Mouse (Mus musculus): ENCODE data around the gene Psen2.

Psen2 gene

DNA sequence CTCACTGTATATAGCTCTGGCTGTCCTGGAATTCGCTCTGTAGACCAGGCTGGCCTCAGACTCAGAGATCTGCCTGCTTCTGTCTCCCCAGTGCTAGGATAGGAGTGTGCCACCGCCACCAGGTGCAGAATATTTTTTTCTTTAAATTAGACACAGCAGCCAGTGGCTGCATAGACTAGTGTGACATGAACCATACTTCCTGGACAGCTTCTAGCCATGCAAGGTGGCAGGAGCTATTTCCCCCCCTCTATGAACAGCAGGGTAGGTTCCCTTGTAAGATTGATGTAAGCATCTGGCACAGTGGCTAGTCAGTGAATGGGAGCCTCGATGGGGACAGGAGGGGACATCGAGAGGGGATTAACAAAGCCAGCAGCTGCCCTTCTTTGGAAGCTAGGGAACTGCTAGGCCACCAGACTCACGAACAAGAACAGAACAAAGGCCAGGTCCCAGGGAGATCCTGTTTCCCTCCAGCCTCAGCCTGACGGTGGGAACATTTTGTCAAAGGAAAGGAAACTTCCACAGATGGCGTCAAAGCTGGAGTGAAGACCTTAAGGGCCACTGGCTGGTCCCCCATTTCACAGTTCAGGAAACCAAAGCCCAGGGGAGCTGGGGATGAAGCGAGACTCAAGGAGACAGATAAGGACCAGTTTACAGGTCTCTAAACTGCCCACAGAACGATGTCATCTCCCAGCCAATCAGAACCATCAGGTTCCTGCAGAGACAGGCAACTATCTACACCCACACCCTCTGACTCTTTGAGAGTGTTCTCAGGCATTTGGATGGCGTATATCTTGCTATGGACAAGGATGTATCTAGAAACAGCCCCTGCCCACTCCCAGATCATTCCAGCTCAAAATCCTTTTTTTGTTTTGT, 11.8 kb downstream of the Psen2 start:
- no peak for ATAC-seq (ENCODE audit: insufficient number of reproducible peaks, low FRiP score, low TSS enrichment)

DNA sequence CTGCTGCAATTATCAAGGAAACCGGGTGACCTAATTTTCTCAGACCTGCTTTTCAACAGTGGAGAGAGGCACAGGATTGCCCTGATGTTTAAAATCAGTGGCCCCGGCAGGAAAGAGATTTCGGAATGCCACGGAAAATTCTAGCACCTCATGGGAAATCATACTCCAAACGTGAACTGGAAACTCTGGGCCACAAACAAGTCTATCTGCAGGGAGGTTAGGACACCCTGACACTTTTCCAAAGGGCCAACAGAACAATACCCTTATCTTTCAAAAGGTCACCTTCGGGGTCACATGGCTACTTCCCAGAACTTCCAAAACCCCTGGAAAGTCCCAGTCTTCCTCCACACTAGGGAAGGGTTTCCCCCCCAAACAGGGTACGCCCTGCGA, 12.8 kb downstream of the Psen2 start:
- ATAC-seq (ENCODE audit: insufficient number of reproducible peaks, low FRiP score, low TSS enrichment), result no peak

DNA sequence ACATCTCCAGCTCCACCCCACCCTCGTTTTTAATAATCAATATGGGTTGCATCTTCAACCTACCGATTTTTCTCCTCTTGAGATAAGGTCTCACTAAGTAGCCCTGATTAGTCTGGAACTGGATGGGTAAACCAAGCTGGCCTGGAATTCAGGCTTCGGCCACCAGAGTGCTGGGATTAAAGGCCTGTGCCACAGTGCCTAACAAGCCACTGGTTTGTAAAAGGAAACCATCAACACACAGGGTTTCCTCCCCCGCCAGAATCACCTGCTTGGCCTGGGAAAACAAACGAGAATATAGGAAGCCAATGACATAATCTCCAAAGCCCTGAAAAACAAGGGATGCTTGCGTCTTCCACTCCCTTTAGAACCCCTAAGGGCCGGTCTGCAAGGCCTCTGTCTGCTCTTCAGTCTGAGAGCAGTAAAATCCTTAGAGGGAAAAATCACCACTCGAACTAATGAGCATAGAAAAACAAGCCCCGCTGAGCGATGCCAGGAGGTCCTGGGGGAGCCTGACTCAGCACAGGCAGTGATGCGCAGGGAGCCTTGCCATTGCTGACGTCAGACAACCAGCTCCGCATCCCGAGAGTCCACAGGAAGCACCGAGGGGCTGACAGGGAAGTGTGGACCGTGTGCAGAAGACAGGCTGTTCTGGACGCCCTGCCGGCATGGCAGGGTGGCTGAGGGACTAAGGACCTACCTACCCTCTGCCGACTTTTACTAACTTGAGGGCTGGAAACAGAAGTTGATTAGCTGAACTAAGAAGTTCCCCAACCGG, 13.4 kb downstream of the Psen2 start:
- ATAC-seq (ENCODE audit: insufficient number of reproducible peaks, low FRiP score, low TSS enrichment), result peak; percentile 72

DNA sequence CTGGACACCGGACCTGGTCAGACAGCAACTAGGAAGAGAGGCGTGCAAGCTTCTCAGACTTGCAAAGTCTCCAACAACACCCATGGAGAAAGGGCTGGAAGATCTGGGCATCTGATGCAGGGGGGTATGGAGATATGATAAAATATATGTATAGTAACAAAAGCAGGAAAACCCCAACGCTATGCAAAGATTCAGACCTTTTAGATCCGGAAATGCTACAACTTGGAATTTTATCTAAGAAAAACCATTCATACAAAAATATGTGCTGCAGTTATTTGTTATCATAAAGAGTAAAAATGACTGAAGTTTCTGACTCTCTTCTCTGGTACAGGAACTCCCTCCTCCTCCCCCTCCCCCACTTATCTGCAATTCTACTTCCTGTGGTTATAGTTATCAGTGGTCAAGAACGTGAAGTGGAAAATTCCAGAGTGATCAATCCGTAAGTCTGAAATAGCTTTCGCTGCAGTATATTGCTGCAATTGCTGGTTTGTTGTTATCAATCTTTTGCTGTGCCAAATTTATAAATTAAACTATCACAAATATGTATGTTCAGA, 14.6 kb downstream of the Psen2 start:
- no peak for ATAC-seq (ENCODE audit: insufficient number of reproducible peaks, low FRiP score, low TSS enrichment)

DNA sequence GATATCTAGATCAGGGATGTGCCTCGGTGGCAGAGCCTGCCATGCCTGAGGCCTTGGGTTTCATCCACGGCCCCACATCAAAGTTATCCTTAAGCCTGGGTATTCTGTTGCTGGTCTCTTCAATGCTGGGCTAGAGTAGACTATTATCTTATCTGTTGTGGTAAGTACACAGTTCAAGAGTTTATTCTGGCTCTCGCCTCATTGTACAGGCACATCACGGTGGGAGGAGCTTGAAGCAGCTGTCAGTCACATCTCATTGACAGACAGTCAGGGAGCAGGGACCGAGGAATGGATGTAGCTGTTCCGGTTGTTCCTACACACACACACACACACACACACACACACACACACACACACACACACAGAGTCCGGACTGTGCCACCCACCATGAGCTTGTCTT, 15.3 kb downstream of the Psen2 start:
- no peak for ATAC-seq (ENCODE audit: insufficient number of reproducible peaks, low FRiP score, low TSS enrichment)

DNA sequence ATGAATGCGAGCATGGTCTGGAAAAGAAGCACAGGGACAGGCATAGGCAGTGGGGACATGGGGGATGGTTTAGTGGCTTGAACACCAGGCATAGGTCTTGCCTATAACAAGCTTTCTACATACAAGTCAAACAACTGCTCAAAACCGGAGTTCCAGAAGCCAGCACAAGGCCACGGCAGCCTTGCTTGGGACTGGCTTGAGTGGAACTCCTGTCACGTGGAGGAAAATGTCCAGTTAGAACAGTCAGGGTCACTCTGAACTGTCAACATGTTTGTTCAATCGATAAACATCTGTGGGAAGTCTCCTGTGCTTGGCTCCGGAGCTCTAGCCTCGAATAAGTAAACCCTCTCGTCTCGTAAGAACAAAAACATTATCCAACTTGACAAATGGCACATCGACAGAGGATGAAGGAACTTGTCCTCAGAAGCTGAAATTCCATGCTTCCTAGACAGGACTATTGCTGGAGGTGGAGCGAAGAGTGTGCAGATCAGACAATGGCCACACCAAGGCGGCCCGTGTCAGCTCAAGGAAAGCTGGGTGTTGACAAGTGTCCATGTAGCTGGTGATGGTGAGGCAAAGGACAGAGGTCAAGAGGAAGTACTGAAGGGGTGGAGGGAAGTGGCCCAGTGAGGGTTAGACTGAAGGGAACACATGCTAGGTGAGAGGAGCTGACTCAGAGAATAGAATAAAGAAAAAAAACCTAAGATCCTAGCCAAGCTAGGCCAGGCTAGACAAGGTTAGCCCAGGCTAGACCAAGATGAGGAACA, 17.3 kb downstream of the Psen2 start:
- ATAC-seq (ENCODE audit: insufficient number of reproducible peaks, low FRiP score, low TSS enrichment), result no peak

DNA sequence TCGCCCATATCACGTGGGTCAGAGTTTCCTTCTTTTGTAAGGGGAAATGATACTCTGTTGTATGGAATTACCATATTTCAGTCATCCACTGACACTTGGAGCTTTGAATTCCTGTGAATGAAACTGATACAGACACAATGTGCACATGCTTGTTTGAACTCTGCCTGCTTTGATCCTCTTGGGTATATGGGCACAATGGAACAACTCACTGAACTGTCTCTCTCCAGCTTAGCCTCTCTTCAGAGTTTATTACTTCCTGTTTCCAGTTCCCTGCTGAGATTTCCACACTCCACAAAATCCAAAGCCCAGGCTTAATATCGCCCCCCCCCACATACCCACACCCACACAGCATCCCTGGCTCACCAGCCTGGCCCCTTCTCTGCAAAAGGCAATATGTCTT, 31.5 kb downstream of the Psen2 start:
- ATAC-seq (ENCODE audit: insufficient number of reproducible peaks, low FRiP score, low TSS enrichment), result no peak

DNA sequence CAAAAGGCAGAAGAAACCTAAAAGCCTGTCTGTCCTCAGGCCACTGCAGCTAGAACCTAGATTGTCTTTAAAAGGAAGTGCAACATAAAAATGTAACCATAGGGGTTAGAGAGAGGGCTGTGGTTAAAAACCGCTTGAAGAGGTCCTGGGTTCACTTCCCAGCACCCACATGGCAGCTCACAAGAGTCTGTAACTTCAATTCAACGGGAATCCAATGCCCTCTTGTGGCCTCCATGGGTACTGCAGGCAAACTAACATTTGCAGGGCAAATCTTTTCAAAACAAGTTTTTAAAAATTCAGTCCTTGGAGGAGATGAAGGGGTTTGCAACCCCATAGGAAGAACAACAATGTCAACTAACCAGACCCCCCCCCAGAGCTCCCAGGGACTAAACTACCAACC, 32.7 kb downstream of the Psen2 start:
- no peak for ATAC-seq (ENCODE audit: insufficient number of reproducible peaks, low FRiP score, low TSS enrichment)

DNA sequence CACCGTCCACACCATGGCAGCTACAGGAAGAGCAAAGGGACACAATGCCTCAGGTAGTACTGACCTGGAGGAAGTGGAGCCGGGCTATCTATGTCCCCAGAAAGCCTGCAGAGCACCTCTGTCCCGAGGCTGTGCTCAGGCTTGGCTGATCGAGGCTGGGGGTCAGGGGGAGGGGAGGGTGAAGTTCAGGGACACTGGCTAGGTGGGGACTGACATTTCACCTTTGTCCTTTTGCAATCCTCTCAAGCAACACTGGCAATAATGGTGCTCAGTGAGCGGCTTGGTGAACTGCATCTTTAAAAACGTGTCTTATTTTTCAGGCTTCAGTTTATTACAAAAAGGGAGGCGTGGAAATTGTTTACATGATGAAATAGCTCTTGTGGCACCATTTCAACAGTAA, 33.3 kb downstream of the Psen2 start:
- no peak for ATAC-seq (ENCODE audit: insufficient number of reproducible peaks, low FRiP score, low TSS enrichment)

DNA sequence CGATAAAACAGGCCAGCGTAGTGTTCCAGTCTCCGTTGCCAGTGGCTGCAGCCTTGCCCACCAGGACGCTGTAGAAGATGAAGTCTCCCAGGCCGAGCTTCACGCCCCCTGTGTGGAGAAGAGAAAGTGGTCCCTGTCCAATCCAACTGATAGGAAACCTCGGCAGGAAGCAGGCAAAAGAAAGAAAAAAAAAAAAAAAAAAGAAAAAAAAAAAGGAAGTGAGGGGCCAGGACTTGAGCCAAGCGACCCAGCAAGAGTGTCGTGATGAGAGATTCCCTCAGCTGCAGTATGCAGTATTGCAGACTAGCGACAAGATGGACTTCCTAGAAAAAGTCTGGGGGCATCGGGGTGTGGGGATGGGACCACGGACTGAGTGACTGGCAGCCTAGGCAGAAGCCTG, 34.4 kb downstream of the Psen2 start:
- no peak for ATAC-seq (ENCODE audit: insufficient number of reproducible peaks, low FRiP score, low TSS enrichment)

DNA sequence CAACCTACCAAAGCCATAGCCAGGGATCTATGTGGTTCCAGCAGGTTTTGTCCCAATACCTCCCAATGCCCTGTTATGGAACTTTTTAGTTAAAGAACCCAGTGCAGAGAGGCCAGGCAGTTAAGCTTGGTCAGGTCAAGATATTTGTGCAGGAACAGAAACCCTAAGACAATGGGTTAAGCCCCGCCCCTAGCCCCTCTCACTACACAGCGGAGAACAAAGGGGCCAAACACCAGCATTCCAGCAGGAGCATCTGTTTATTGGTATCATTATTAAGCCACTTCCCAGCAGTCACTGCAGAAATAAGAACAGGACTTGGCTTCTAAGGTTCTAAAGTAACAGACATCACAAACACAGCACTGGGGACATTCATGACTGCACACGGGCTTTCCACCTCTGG, 36.5 kb downstream of the Psen2 start:
- no peak for ATAC-seq (ENCODE audit: insufficient number of reproducible peaks, low FRiP score, low TSS enrichment)

DNA sequence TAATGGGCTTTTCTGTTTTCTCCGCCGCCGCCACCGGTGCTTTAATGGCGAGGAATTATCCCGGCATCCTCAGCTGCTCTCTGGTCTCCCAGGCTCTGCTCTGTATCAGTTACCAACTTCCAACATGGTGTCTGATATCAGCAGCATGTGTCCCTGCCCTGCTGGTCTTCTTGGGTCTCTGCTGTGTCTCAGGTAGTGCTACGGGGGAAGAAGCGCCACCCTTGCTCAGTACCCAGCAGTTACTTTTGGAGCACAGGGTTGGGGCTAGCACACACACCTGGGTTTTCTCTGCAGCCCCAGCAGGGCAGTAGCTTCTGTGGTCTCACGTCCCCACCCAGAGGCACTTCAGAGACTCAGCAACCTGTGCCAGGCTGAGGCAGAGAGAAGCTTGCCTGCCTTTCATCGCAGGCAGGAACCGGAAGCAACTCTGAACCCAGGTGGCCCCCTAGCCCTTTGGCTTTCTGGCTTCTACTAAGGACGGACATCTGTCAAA, 37.0 kb downstream of the Psen2 start:
- ATAC-seq (ENCODE audit: insufficient number of reproducible peaks, low FRiP score, low TSS enrichment), result peak; percentile 50

DNA sequence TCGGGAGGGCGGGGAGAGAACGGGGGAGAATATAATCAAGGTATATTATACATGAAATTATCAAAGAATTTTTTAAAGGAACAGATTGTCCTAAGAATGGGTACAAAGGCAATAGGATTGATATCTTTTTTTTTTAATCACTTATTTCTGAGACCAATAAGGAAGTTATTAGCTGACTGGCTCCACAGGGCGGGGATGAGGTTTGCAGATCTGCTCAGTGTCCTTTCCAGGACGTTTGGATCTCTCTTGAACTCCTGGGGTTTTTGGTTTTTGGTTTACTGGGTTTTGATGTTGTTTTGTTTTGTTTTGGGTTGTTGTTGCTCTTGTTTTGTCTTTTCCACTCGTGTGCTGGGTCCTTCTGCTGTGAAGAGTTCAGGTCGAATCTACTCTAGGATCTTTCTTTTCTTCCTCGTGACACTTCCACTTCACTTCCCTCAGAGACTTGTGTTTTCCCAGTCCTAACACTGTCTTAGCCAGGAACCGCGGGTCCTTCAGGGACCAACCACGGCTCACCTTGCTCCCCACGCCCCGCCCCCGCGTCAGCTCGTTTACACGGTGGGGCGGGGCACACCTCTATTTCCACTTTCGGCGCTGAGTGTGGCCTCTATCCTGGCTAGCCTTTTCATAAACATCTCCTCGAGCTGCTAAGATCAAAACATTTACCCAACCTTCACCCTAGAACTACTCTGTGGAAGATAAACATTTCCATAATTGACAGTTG, 37.6 kb downstream of the Psen2 start:
- peak; percentile 80 for ATAC-seq (ENCODE audit: insufficient number of reproducible peaks, low FRiP score, low TSS enrichment)

DNA sequence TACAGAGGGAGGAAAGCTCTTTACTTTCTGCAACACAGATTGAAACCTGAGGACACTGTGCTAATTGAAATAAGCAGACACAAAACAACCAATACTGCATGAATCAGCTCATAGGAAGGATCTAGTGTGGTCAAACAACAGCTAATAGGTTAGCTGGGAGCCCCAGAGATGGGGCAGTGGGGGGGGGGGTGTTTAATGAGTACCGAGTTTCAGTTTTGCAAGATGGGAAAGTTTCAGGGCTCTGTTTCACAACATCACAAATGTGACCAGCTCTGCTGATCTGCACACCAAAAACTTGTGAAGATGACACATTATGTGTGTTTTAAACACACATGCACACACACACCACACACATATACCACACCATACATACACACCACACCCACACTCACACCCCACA, 41.2 kb downstream of the Psen2 start:
- ATAC-seq (ENCODE audit: insufficient number of reproducible peaks, low FRiP score, low TSS enrichment), result no peak

DNA sequence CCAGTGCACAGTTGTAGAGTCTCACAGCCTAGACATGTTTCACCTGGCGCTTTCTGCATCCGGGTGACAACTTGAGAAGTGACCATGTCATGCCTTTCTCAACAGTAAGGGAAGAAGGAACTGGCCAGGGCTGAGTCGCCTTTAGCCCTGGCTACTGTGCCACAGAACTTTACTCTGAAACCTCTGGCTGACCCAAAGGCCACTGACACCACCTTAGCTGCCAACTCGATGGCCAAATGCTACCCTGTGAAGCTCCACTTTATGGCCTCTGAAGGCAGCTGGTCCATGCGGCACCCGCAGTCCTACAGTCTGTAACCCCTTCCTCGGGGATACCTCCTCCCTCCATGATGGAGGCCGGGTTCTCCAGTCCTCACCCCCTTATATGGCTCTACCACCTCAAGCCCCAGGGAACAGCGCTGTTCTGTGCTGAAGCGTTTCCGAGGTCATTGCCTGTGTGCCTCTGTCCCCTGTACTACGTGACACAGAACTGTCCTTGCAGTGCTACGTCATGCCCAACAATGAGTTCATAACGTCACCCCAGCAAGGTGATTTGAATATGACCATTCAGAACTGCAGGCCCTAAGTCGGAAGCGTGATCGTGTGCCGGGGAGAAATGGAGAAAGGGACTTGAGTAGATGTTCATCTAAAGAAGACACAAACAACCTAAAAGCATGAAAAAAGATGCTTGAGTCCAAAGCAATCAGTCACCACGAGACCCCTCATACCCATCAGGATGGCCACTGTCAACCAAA, 42.3 kb downstream of the Psen2 start:
- ATAC-seq (ENCODE audit: insufficient number of reproducible peaks, low FRiP score, low TSS enrichment), result no peak

DNA sequence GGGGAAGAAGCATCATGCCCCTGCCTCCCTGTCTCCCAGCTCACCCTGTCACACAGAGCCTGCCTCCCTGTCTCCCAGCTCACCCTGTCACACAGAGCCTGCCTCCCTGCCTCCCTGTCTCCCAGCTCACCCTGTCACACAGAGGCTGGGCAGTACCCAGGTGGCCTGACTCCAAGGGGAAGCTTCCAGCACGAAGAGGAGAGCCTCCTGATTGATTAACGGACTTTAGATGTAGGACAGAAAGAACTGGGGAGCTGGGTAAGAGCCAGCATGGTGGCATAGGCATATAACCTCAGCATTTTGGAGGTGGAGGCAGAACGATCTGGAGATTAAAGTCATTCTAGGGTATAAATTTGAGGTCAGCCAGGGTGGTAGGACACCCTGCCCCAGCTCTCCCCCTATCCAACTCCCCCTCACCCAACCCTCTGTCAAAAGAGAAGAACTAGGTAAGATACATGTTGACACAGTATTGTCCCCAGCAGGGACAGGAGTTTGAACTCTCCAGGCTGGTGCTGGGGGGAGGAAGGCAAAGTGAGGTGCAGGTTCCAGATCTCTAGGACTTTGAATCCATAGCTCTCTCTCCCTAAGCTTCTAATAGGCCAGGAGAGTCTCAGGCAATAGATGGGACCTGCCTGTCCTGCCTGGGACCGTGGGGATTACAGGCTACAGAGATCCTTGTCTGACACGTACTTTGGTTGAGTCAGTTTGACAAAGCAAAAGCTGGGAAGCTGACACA, 46.5 kb downstream of the Psen2 start:
- ATAC-seq (ENCODE audit: insufficient number of reproducible peaks, low FRiP score, low TSS enrichment), result no peak

DNA sequence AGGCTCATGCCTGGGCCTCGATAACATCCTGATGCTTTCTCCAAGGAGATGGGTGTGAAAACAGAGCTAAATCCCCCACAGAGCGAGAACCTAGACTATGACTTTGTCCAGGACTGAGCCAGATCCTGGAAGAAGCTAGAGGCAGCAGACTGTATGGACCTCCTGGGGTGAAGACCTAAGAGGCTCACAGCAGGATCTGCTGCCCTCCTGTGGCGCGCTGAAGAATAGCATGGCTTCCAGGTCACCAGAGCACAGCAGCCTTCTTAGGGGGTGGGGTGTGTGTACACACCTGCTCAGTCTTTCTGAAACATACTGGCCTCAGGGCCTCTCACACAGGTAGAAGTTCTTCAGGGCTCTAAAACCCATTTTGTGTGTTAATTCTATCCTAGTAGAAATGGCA, 48.2 kb downstream of the Psen2 start:
- ATAC-seq (ENCODE audit: insufficient number of reproducible peaks, low FRiP score, low TSS enrichment), result peak; percentile 69; the same call in 1 of the 2 replicates

DNA sequence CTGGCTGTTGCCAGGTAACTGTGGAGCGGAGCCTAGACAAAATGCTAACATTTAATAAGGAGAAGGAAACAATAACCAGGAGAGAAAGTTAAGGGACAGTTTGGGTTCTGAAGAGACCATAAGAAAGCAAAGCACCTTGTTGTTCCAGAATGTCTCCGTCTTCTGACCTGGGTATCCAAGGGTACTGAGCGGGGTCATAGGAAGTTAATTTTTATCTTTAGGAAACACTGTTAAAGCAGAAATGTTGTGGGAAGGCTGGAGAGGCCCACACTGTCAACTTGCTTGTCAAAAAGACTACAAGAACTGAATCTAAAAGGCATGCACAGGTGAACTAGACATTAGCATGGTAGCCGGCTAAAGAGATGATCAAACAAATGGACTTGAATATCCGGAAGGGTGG, 50.3 kb downstream of the Psen2 start:
- no peak for ATAC-seq (ENCODE audit: insufficient number of reproducible peaks, low FRiP score, low TSS enrichment)
